Mouse (Mus musculus) adrenal gland, postnatal 14 days (tissue): ENCODE data around the gene Vmn2r87. TPM values are rescaled to one million over a fixed set of nuclear protein-coding genes. Genes with fewer than 3 reads are reported as not detected.
"Not testable (repeated sequence)": the region's sequence is repeated elsewhere in the genome, so short reads cannot be mapped to it uniquely, and the experiment has no call there.

Experiments
- DNase-seq: peaks from one replicate; pipeline ENCODE4 v3.0.0; 2021; ENCODE audit warnings: mixed read lengths
- long read RNA-seq, 2 experiments: library from polyadenylated mRNA; stranded (forward); transcript quantifications; one replicate each; pipeline ENCODE4 v2.0.0; 2021
- total RNA-seq: library from RNA; stranded (reverse); gene quantifications from 2 replicates; pipeline ENCODE4 v1.2.3, GENCODE M21; 2021

Vmn2r87 gene
- not detected in 2 replicates for total RNA-seq
- long read RNA-seq, experiment 1, result 0 reads
- long read RNA-seq, experiment 2, result 0 reads

DNA sequence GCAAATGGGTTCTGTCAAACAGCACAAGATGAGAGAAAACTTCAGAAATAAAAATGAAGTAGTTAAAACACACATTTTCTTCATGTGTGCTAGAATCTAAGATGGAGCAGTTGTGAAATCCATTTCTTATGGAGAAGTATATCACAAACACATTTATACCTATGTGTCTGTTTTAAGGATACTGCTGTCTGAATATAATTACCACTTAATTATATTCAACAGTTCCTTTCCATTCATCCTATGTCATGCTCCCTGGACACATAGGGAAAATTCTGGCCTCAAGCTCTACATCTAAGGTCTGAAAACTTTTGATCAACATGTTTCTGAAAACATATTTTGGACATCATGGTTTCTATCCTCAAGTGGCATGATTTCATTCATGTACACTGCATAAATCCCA is at the start of gene Vmn2r87:
Gene Vmn2r87, minus strand, starts transcription at position 101 of the 400 bp plus-strand sequence.
- DNase-seq, result no peak

DNA sequence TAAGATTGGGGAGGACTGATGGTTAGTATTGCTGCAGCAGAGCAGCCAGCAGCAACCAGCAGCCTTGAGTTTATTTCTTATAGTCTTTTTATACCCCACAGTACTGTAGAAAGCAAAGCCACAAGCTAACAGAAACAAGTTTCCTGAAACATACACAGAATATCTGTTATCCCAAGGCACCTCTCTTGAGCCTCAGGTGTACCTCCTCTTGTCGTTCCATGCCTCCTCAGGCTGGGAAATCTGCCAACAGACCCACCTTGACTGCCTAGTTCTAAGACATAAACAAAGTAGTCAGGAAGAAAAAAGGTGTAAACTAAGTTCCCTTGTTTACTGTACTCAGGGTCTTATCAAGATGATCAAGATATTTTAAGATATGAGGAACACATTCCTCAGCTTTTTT is 47.1 kb upstream of the Vmn2r87 start:
- DNase-seq, result not testable (repeated sequence)

DNA sequence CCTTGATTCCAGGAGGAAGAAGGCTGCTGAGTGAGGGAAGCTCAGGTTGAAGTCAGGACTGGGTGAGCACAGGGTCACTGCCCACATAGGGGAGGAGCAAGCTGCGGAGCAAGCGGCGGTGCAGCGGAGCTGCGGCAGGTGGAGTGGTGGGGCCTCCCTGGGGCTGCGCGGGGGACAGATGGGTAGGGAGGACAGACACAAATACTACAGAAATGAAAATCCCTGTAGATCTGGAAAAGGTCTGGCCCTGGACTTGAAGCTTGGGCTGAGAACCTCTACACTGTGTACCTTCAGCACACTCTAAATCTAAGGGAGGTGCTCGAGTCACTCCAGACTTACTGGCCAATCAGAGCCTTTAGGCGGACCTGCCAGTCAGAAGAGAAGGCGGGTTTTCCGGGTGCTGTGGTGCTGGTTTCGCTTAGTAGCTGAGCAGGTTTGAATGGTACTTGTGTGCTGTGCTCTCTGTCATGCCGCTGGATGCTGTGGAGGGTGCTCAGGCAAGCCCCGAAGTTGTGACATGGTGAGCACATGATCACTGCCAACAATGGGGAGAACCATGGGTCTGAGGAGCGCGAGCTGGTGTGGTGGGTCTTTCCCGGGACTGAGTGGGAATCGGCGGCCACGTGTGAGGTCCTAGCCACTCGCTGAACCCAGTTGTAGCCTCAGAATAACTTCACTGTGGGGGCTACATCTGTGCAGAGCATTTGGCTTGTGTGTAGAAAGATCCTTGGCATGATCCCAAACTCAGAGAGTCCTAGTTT is 44.9 kb upstream of the Vmn2r87 start:
- DNase-seq, result peak; percentile 81

DNA sequence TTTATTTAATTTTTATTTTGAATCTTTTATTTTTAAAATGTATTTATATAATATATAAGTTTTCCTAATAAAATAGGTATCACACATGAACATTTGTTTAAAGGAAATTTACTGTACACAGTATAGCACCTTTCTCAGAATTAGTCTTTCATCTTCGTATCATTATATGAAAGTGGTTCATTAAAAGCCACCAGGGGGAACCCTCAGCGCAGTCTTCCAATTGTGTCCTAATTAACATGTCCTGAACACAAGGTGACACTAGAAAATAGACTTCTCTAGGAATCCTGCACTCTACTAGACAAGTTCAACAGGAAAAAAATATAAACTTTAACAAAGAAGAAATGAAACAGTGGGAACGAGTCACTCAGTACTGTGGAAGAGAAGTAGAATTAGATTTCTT is 38.9 kb upstream of the Vmn2r87 start:
- peak; percentile 15 for DNase-seq

DNA sequence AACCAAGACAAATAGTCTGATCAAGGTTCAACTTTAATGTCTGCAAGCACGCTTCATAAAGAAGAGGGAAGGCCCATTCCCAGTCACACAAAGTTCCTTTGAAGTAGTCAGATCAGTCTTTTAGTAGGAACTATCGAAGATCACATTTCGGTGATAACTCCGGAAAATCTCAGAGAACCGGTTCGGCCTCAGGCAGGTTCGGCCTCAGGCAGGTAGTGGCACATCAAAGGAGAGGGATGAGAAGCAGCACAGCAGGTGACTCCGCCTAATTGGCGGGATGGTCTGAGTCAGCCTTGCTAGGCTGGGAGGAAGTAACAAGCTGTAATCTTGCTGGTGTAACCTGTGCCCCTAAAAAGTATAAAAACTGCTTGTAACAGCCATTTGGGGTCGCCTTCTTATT is 30.7 kb upstream of the Vmn2r87 start:
- DNase-seq, result no peak

DNA sequence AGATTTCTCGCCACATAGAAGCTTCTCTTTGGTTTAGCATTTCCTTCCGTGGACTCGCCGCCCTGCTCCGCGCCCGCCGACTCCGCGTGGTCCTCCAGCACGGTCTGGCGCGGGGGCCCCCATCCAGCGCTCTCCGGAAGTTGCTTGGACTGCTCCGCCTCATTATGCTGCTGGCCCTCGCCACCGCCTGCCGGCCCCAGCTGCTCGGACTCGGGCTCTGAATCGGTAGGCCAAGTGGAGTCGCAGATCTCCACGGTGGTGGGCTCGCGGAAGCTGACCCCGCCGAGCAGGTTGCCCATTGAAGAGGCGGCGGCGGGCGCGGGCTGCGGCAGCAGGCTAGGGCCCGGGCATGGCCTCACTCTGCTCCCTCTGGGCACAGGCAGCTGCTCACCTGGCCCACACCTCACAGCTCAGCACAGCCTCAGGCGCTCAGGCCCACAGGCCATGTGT is 26.9 kb downstream of the Vmn2r87 start:
- peak; percentile 27 for DNase-seq

DNA sequence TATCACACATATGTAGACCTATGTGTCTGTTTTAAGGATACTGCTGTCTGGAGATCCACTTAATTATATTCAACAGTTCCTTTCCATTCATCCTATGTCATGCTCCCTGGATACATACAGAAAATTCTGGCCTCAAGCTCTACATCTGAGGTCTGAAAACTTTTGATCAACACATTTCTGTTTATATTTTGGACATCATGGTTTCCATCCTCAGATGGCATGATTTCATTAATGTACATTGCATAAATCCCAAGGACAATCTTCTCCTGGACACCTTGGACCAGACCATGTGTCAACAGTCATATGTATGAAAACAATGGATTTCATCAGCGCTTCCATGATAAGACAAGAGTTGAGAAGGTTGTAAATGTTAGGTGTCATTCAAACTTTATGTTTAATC is 41.2 kb downstream of the Vmn2r87 start, which contains the start of gene Vmn2r86:
Gene Vmn2r86, minus strand, starts transcription at position 101 of the 400 bp plus-strand sequence.
- not testable (repeated sequence) for DNase-seq

DNA sequence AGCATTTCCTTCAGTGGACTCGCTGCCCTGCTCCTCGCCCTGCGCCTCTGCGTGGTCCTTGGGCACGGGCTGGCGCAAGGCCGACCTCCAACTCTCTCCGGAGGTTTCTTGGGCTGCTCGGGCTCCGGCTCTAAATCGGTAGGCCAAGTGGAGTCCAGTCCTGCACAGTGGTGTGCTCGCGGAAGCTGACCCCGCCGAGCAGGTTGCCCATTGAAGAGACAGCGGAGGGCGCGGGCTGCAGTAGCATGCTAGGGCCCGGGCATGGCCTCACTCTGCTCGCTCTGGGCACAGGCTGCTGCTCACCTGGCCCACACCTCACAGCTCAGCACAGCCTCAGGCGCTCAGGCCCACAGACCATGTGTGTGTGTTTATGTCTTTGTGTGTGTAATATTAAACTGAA is 52.4 kb downstream of the Vmn2r87 start:
- DNase-seq, result no peak

DNA sequence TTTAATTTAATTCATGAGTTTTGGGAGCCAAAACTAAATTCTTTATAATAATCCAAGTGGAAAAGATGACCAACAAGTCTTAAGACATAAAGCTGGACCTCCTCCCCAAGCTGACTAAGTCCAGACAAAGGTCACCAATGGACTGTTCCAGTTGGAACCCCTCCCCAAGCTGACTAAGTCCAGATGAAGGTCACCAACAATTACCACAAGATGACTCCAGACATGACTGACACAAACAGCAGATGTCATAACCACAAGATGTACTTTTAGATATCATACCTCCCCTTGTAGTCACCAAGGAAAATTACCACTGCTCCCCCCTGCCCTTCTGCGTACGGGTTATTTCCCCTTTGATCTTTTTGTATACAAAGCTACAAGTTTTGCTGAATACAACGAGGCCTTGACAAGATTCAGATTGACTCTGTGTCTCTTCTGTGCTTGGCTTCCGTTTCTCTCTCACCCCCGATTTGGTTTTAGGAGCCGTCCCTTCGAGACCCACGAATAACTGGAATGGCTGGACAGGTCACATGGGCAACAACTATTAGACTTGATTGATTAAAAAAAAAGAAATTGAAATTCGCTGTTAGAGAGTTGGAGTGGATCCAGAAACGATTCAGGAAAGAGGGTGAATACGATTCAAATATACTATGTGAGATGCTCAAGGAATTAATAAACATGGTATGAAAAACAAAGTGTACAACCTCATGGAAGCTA is 62.9 kb downstream of the Vmn2r87 start:
- DNase-seq, result peak; percentile 10

DNA sequence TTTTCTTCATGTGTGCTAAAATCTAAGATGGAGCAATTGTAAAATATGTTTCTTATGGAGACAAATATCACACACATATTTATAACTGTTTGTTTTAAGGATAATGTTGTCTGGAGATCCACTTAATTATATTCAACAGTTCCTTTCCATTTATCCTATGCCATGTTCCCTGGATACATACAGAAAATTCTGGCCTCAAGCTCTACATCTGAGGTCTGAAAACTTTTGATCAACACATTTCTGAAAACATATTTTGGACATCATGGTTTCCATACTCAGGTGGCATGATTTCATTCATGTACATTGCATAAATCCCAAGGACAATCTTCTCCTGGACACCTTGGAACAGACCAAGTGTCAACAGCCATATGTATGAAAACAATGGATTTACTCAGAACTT is 67.6 kb downstream of the Vmn2r87 start, which contains the start of gene Vmn2r85:
Gene Vmn2r85, minus strand, starts transcription at position 101 of the 400 bp plus-strand sequence.
- DNase-seq, result not testable (repeated sequence)

DNA sequence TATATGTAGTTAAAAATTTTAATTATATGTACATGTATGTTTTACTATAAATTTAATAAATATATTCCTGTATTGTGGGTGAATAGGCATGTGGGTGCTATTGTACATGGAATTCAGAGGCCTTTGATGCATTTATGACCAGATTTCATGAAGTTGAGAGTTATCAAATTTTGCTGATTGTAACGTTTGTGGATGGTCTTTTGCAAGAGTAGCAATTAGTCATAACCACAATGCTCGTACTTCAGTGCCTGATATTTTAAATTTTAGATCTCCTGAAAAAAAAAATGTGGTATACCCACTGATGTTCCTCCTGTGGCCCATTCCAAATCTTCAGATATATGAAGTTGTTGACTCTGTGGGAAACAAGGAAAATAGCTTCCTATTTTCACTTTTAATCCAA is 74.8 kb downstream of the Vmn2r87 start:
- not testable (repeated sequence) for DNase-seq

Other genes starting within 250 kb of the Vmn2r87 start
- gene Neurod4, start 217.2 kb downstream of the Vmn2r87 start, total RNA-seq, result 0.38 and 0.59 TPM in 2 replicates
- 1.1 and 6.3 TPM in 2 replicates for gene Tespa1, start 174.5 kb downstream of the Vmn2r87 start, total RNA-seq
- gene Vmn2r84, start 103.1 kb downstream of the Vmn2r87 start, total RNA-seq, result not detected in 2 replicates
- gene Vmn2r85, start 67.7 kb downstream of the Vmn2r87 start, total RNA-seq, result not detected in 2 replicates
- gene Vmn2r86, start 41.3 kb downstream of the Vmn2r87 start, total RNA-seq, result not detected in 2 replicates